In genomic region chr10:52301766-52302165, GRCm38 (mm10) we compare ENCODE assay signal across 26 mouse cellular contexts. TPM values are rescaled to one million over a fixed set of nuclear protein-coding genes. Genes with fewer than 3 reads are reported as not detected.
"Had no signal": no experiment of that assay in that cellular context is flagged by ENCODE, and none has a peak within 500 bp of the region (broad histone marks: within the 10 kb centered on the region; RNA-seq: fewer than 3 reads in every experiment).

No protein-coding gene starts in this region.

- DNase-seq: retina, postnatal 1 day; right cerebral cortex, adult 18-20 months; right cerebral cortex, postnatal 14 days; right cerebral cortex, postnatal 25 days; right cerebral cortex, postnatal 4 days; spleen, adult 18-20 months; thymus, adult 18-20 months; thymus, adult 2 months; thymus, postnatal 14 days; thymus, postnatal 25 days; thymus, postnatal 36 days; thymus, postnatal 4 days had no signal

- H3K4me1 ChIP-seq: neural tube, embryonic 13.5 days; neural tube, embryonic 15.5 days; stomach, embryonic 15.5 days had no signal

- H3K9me3 ChIP-seq: neural tube, embryonic 12.5 days; neural tube, embryonic 13.5 days; neural tube, embryonic 15.5 days; stomach, embryonic 15.5 days had no signal

- H3K27ac ChIP-seq: neural tube, embryonic 12.5 days; neural tube, embryonic 13.5 days; neural tube, embryonic 15.5 days; stomach, embryonic 15.5 days; stomach, postnatal 0 days had no signal

- H3K4me3 ChIP-seq: neural tube, embryonic 12.5 days; neural tube, embryonic 13.5 days; neural tube, embryonic 15.5 days; stomach, embryonic 15.5 days had no signal

- H3K27me3 ChIP-seq: neural tube, embryonic 12.5 days; neural tube, embryonic 13.5 days; neural tube, embryonic 15.5 days; stomach, embryonic 15.5 days had no signal

RNA-seq across cellular contexts. Expression of gene Gm26741, which starts 56.8 kb away (rescaled TPM):
- total RNA-seq: neutrophil, adult 5-6 weeks had no signal
- polyA plus RNA-seq: neural tube, embryonic 12.5 days; neural tube, embryonic 13.5 days; neural tube, embryonic 14.5 days; neural tube, embryonic 15.5 days; small intestine, adult 2 months; spleen, adult 2 months; stomach, embryonic 14.5 days; stomach, embryonic 15.5 days; stomach, embryonic 16.5 days; stomach, postnatal 0 days; testis, adult 2 months; thymus, adult 2 months; thymus, postnatal 0 days; urinary bladder, adult 2 months had no signal
